Mouse (Mus musculus) adrenal gland, postnatal 36 days (tissue): ENCODE results near the gene Cyp2b23. TPM values are rescaled to one million over a fixed set of nuclear protein-coding genes. Genes with fewer than 3 reads are reported as not detected.
"Not testable (repeated sequence)": the region's sequence is repeated elsewhere in the genome, so short reads cannot be mapped to it uniquely, and the experiment has no call there.

Experiments used
- DNase-seq, 2 experiments: peaks; one replicate each; pipeline ENCODE4 v3.0.0; 2021; ENCODE audit warnings: mixed read lengths in 1 of 2
- long read RNA-seq, 2 experiments: library from polyadenylated mRNA; stranded (forward); transcript quantifications; one replicate each; pipeline ENCODE4 v2.0.0; 2021; ENCODE audit warnings: borderline sequencing depth in 2 of 2
- total RNA-seq, 2 experiments: library from RNA; stranded (reverse); gene quantifications; 2 replicates each; pipeline ENCODE4 v1.2.3; 2021

Gene Cyp2b23
- not detected for total RNA-seq
- long read RNA-seq, experiment 1, result 0 reads
- long read RNA-seq, experiment 2, result 0 reads

GRCm38 (mm10) chr7:26686337-26686736 lies at the start of gene Cyp2b23:
Gene Cyp2b23, minus strand, starts transcription at chr7:26686437.
- no peak for DNase-seq

- DNase-seq, result no peak
Observed at GRCm38 (mm10) chr7:26711061-26711460, 24.8 kb upstream of the Cyp2b23 start.

- no peak for DNase-seq
Observed at GRCm38 (mm10) chr7:26707061-26707460, 20.8 kb upstream of the Cyp2b23 start.

GRCm38 (mm10) chr7:26706191-26706590 lies 20.0 kb upstream of the Cyp2b23 start:
- not testable (repeated sequence) for DNase-seq

- DNase-seq, result no peak
Observed at GRCm38 (mm10) chr7:26700151-26700550, 13.9 kb upstream of the Cyp2b23 start.

- no peak for DNase-seq
Observed at GRCm38 (mm10) chr7:26685713-26686112, 524 bp downstream of the Cyp2b23 start.

GRCm38 (mm10) chr7:26667466-26667865 lies 18.8 kb downstream of the Cyp2b23 start:
- not testable (repeated sequence) for DNase-seq

- no peak for DNase-seq
Observed at GRCm38 (mm10) chr7:26666011-26666410, 20.2 kb downstream of the Cyp2b23 start.

GRCm38 (mm10) chr7:26618364-26618763 lies 67.9 kb downstream of the Cyp2b23 start, which contains the start of gene Vmn1r185:
Gene Vmn1r185, minus strand, starts transcription at chr7:26618464.
- not testable (repeated sequence) for DNase-seq

Other genes starting within 250 kb of the Cyp2b23 start
- not detected for gene Nlrp9a, start 151.4 kb downstream of the Cyp2b23 start, total RNA-seq
- gene Vmn1r185, start 68.0 kb downstream of the Cyp2b23 start, total RNA-seq, result not detected
- gene Cyp2b19, start 70.7 kb upstream of the Cyp2b23 start, total RNA-seq, result not detected
- gene Cyp2g1, start 122.5 kb upstream of the Cyp2b23 start, total RNA-seq, result not detected
- under 1 TPM in 1 of 2 experiments, not detected in 1; 0.20 TPM for gene Cyp2a5, start 148.9 kb upstream of the Cyp2b23 start, total RNA-seq